In genomic region chr1:169099221-169099620, GRCm38 (mm10) we compare ENCODE assay signal across 14 mouse cellular contexts.
DNase-seq lines count a peak whose midpoint lies in the region; ATAC-seq lines count a peak whose summit lies in the region.
"Had no signal": no experiment of that assay in that cellular context is flagged by ENCODE, and none has a peak within 500 bp of the region (broad histone marks: within the 10 kb centered on the region; RNA-seq: fewer than 3 reads in every experiment).

No protein-coding gene starts in this region.

- peak; percentile 38 for DNase-seq in heart, postnatal 4 days
- no peak for DNase-seq in heart, adult 11 months
- peak; percentile 7 for DNase-seq in urinary bladder, postnatal 14 days (ENCODE audit: low spot score)
- no peak for DNase-seq in urinary bladder, postnatal 10 days (ENCODE audit: low spot score)
- DNase-seq in kidney, postnatal 25 days: peak; percentile 64 to 72
- no peak for DNase-seq in spleen, adult 18-20 months
- DNase-seq: cerebellum, adult 11-12 months; liver, embryonic 13.5 days had no signal

- 79% methylated on average over 5 of the region's 5 CpGs for WGBS in forebrain, embryonic 12.5 days

- ATAC-seq in forebrain, embryonic 12.5 days (ENCODE audit: low FRiP score): no peak
- ATAC-seq: activated CD4-positive, CD25-positive, alpha-beta regulatory T cell, adult 4 months; forebrain, embryonic 16.5 days; midbrain, embryonic 15.5 days had no signal

- no peak overlapping the region for H3K9ac ChIP-seq in forebrain, embryonic 12.5 days
- H3K9ac ChIP-seq: embryonic facial prominence, embryonic 13.5 days; hindbrain, embryonic 15.5 days; liver, embryonic 13.5 days; midbrain, embryonic 15.5 days had no signal

- H3K9me3 ChIP-seq in forebrain, embryonic 12.5 days: no peaks in the 10 kb centered on the region
- H3K9me3 ChIP-seq: embryonic facial prominence, embryonic 13.5 days; hindbrain, embryonic 15.5 days; liver, embryonic 13.5 days; midbrain, embryonic 15.5 days had no signal

- no peaks in the 10 kb centered on the region for H3K36me3 ChIP-seq in forebrain, embryonic 12.5 days (replicated peaks)
- H3K36me3 ChIP-seq: embryonic facial prominence, embryonic 13.5 days; hindbrain, embryonic 15.5 days; liver, embryonic 13.5 days; midbrain, embryonic 15.5 days had no signal

- no peak overlapping the region for H3K27ac ChIP-seq in forebrain, embryonic 12.5 days
- H3K27ac ChIP-seq: embryonic facial prominence, embryonic 13.5 days; hindbrain, embryonic 15.5 days; liver, embryonic 13.5 days; midbrain, embryonic 15.5 days had no signal

- H3K4me1 ChIP-seq in forebrain, embryonic 12.5 days: no peaks in the 10 kb centered on the region
- H3K4me1 ChIP-seq: embryonic facial prominence, embryonic 13.5 days; liver, embryonic 13.5 days had no signal

- no peak overlapping the region for H3K4me2 ChIP-seq in forebrain, embryonic 12.5 days
- H3K4me2 ChIP-seq: embryonic facial prominence, embryonic 13.5 days; hindbrain, embryonic 15.5 days; liver, embryonic 13.5 days; midbrain, embryonic 15.5 days had no signal

- H3K4me3 ChIP-seq in forebrain, embryonic 12.5 days (replicated peaks): no peak overlapping the region
- H3K4me3 ChIP-seq: embryonic facial prominence, embryonic 13.5 days; hindbrain, embryonic 15.5 days; liver, embryonic 13.5 days; midbrain, embryonic 15.5 days had no signal

- no peaks in the 10 kb centered on the region for H3K27me3 ChIP-seq in forebrain, embryonic 12.5 days
- H3K27me3 ChIP-seq: embryonic facial prominence, embryonic 13.5 days; hindbrain, embryonic 15.5 days; liver, embryonic 13.5 days; midbrain, embryonic 15.5 days had no signal

Comparison
In these comparisons a context has a peak if more than half of its experiments do, and no peak if none do; other contexts are left out.
1. DNase-seq: peak in heart, postnatal 4 days (single experiment), urinary bladder, postnatal 14 days (single experiment) and kidney, postnatal 25 days (2 of 2); none in heart, adult 11 months (single experiment), urinary bladder, postnatal 10 days (single experiment) and spleen, adult 18-20 months (0 of 2).